Comparison of ENCODE assay signal across 8 mouse cellular contexts in genomic region chr8:84147324-84147766, GRCm38 (mm10). TPM values are rescaled to one million over a fixed set of nuclear protein-coding genes. Genes with fewer than 3 reads are reported as not detected.
DNase-seq lines count a peak whose midpoint lies in the region; ATAC-seq and TF ChIP-seq lines count a peak whose summit lies in the region.

No protein-coding gene starts in this region.

- TF ChIP-seq POLR2A in spleen, adult 2 months (IDR thresholded peaks at IDR 0.05; ENCODE audit: low read depth, low read length) = no peak

- no peaks in the 10 kb centered on the region for H3K9me3 ChIP-seq in embryonic facial prominence, embryonic 15.5 days (replicated peaks)
- H3K9me3 ChIP-seq in kidney, embryonic 15.5 days (replicated peaks) = no peaks in the 10 kb centered on the region
- H3K9me3 ChIP-seq in lung, postnatal 0 days (ENCODE audit: low read length) = no peaks in the 10 kb centered on the region
- H3K9me3 ChIP-seq in stomach, postnatal 0 days (ENCODE audit: control insufficient read depth, low read length) = no peaks in the 10 kb centered on the region

- H3K27me3 ChIP-seq in spleen, adult 2 months (ENCODE audit: control insufficient read depth, insufficient read depth, low read length) = no peaks in the 10 kb centered on the region
- no peaks in the 10 kb centered on the region for H3K27me3 ChIP-seq in embryonic facial prominence, embryonic 15.5 days
- H3K27me3 ChIP-seq in kidney, embryonic 15.5 days = no peaks in the 10 kb centered on the region
- H3K27me3 ChIP-seq in lung, postnatal 0 days (replicated peaks; ENCODE audit: insufficient read depth, low read length) = no peaks in the 10 kb centered on the region
- H3K27me3 ChIP-seq in stomach, postnatal 0 days (ENCODE audit: control insufficient read depth, insufficient read depth, low read length) = no peaks in the 10 kb centered on the region

- peak in 1 of 2 experiments; percentile 37 for DNase-seq in spleen, adult 2 months (ENCODE audit: low read depth in 1 of 2, low spot score in 2 of 2)
- DNase-seq in spleen, postnatal 14 days (ENCODE audit: low spot score in 2 of 2) = no peak
- DNase-seq in lung, postnatal 0 days (ENCODE audit: low spot score) = peak; percentile 73
- DNase-seq in stomach, postnatal 0 days (ENCODE audit: low spot score) = peak; percentile 91
- DNase-seq in gastrocnemius, postnatal 25 days = no peak
- DNase-seq in adipocyte (ENCODE audit: low spot score) = no peak

- H3K4me2 ChIP-seq in embryonic facial prominence, embryonic 15.5 days (replicated peaks) = peak overlapping the region; percentile 89
- peak overlapping the region; percentile 89 for H3K4me2 ChIP-seq in kidney, embryonic 15.5 days
- peak overlapping the region; percentile 96 for H3K4me2 ChIP-seq in lung, postnatal 0 days (replicated peaks; ENCODE audit: low read depth, low read length)
- H3K4me2 ChIP-seq in stomach, postnatal 0 days (replicated peaks; ENCODE audit: low read depth) = peak overlapping the region; percentile 92

- H3K36me3 ChIP-seq in spleen, adult 2 months (ENCODE audit: control insufficient read depth, insufficient read depth, low read length) = peaks cover 14% of the 10 kb centered on the region
- peaks cover 21% of the 10 kb centered on the region for H3K36me3 ChIP-seq in embryonic facial prominence, embryonic 15.5 days
- peaks cover 29% of the 10 kb centered on the region for H3K36me3 ChIP-seq in kidney, embryonic 15.5 days
- peaks cover 16% of the 10 kb centered on the region; the same call in 1 of the 2 replicates for H3K36me3 ChIP-seq in lung, postnatal 0 days (ENCODE audit: insufficient read depth, low read length)
- peaks cover 11% of the 10 kb centered on the region for H3K36me3 ChIP-seq in stomach, postnatal 0 days (ENCODE audit: control insufficient read depth, insufficient read depth, low read length)

- H3K4me1 ChIP-seq in spleen, adult 2 months (ENCODE audit: control insufficient read depth, insufficient read depth, insufficient read length) = peaks cover 2% of the 10 kb centered on the region; the same call in 1 of the 2 replicates
- H3K4me1 ChIP-seq in embryonic facial prominence, embryonic 15.5 days = peaks cover 27% of the 10 kb centered on the region
- H3K4me1 ChIP-seq in kidney, embryonic 15.5 days = peaks cover 24% of the 10 kb centered on the region
- peaks cover 6% of the 10 kb centered on the region; the same call in 1 of the 2 replicates for H3K4me1 ChIP-seq in lung, postnatal 0 days (ENCODE audit: insufficient read depth, low read depth, low read length)
- peaks cover 5% of the 10 kb centered on the region; the same call in 1 of the 2 replicates for H3K4me1 ChIP-seq in stomach, postnatal 0 days (replicated peaks; ENCODE audit: control insufficient read depth, insufficient read depth)

- 0 out of 2 replicates have a peak overlapping the region, but pooled peaks have one; percentile 15 for H3K27ac ChIP-seq in spleen, adult 2 months (ENCODE audit: insufficient read depth, low read length)
- peak overlapping the region; percentile 87 for H3K27ac ChIP-seq in embryonic facial prominence, embryonic 15.5 days (replicated peaks)
- peak overlapping the region; percentile 76 for H3K27ac ChIP-seq in kidney, embryonic 15.5 days
- peak overlapping the region; percentile 69 for H3K27ac ChIP-seq in lung, postnatal 0 days (ENCODE audit: low read length)
- H3K27ac ChIP-seq in stomach, postnatal 0 days (replicated peaks) = peak overlapping the region; percentile 95

- peak overlapping the region; percentile 78 for H3K4me3 ChIP-seq in spleen, adult 2 months (ENCODE audit: extremely low read depth, insufficient read depth, insufficient read length)
- H3K4me3 ChIP-seq in embryonic facial prominence, embryonic 15.5 days (replicated peaks) = peak overlapping the region; percentile 80
- H3K4me3 ChIP-seq in kidney, embryonic 15.5 days (replicated peaks) = peak overlapping the region; percentile 72
- peak overlapping the region; percentile 60 for H3K4me3 ChIP-seq in lung, postnatal 0 days (ENCODE audit: low read depth, low read length)
- H3K4me3 ChIP-seq in stomach, postnatal 0 days (ENCODE audit: low read depth, low read length) = peak overlapping the region; percentile 66

- peak; percentile 52 for ATAC-seq in embryonic facial prominence, embryonic 15.5 days (ENCODE audit: insufficient number of reproducible peaks, low FRiP score, low TSS enrichment, low read depth)
- no peak; the same call in 1 of the 2 replicates for ATAC-seq in kidney, embryonic 15.5 days (replicated peaks; ENCODE audit: low FRiP score)
- ATAC-seq in lung, postnatal 0 days = peak; percentile 71
- ATAC-seq in stomach, postnatal 0 days (ENCODE audit: low FRiP score, low TSS enrichment) = peak; percentile 88

- peak overlapping the region; percentile 90 for H3K9ac ChIP-seq in embryonic facial prominence, embryonic 15.5 days
- H3K9ac ChIP-seq in kidney, embryonic 15.5 days = peak overlapping the region; percentile 80
- peak overlapping the region; percentile 60 for H3K9ac ChIP-seq in lung, postnatal 0 days (replicated peaks; ENCODE audit: low read depth)
- H3K9ac ChIP-seq in stomach, postnatal 0 days (ENCODE audit: low read length) = peak overlapping the region; percentile 86

- WGBS in spleen, adult 2 months = 5% methylated on average over 14 of the region's 14 CpGs
- WGBS in embryonic facial prominence, embryonic 15.5 days = 5% methylated on average over 14 of the region's 14 CpGs
- WGBS in kidney, embryonic 15.5 days = 9% methylated on average over 14 of the region's 14 CpGs
- WGBS in lung, postnatal 0 days = 5% methylated on average over 13 of the region's 14 CpGs
- WGBS in stomach, postnatal 0 days = 1% methylated on average over 14 of the region's 14 CpGs

- TF ChIP-seq CTCF in spleen, adult 2 months (IDR thresholded peaks at IDR 0.05; ENCODE audit: extremely low read depth, insufficient read depth, insufficient read length, insufficient replicate concordance) = no peak
- no peak for TF ChIP-seq CTCF in lung, postnatal 0 days (IDR thresholded peaks at IDR 0.05)
- TF ChIP-seq CTCF in stomach, postnatal 0 days (IDR thresholded peaks at IDR 0.05; ENCODE audit: low read depth) = no peak

- no peak for TF ChIP-seq EP300 in lung, postnatal 0 days (IDR thresholded peaks at IDR 0.05)
- peak; percentile 64 for TF ChIP-seq EP300 in stomach, postnatal 0 days (optimal IDR thresholded peaks at IDR 0.05)

RNA-seq across cellular contexts. Expression of gene Cc2d1a, which starts 0.4 kb away (rescaled TPM):
- 21.0 and 26.6 TPM in 2 replicates for polyA plus RNA-seq in spleen, adult 2 months (2012; rRNA removed)
- polyA plus RNA-seq in embryonic facial prominence, embryonic 15.5 days (2015; fragmentation: Nextera tagmentation; extraction: Ambion mirVana) = 31.8 and 32.8 TPM in 2 replicates
- polyA plus RNA-seq in kidney, embryonic 15.5 days (2015; fragmentation: Nextera tagmentation; extraction: Ambion mirVana) = 22.0 and 28.7 TPM in 2 replicates
- polyA plus RNA-seq in lung, postnatal 0 days (2015; fragmentation: Nextera tagmentation; extraction: Ambion mirVana) = 15.6 and 16.3 TPM in 2 replicates
- 15.8 and 17.5 TPM in 2 replicates for polyA plus RNA-seq in stomach, postnatal 0 days (2015; fragmentation: Nextera tagmentation; extraction: Ambion mirVana)
- total RNA-seq in gastrocnemius, postnatal 25 days (2021) = 10 to 100 TPM; 13.7 to 13.8 TPM

RNA-seq across cellular contexts. Expression of gene 4930432K21Rik, which starts 0.5 kb away (rescaled TPM):
- polyA plus RNA-seq in spleen, adult 2 months (2012; rRNA removed) = 1.4 TPM in 2 replicates
- 1.9 and 2.3 TPM in 2 replicates for polyA plus RNA-seq in embryonic facial prominence, embryonic 15.5 days (2015; fragmentation: Nextera tagmentation; extraction: Ambion mirVana)
- polyA plus RNA-seq in kidney, embryonic 15.5 days (2015; fragmentation: Nextera tagmentation; extraction: Ambion mirVana) = 1.7 and 2.0 TPM in 2 replicates
- 0.80 and 1.0 TPM in 2 replicates for polyA plus RNA-seq in lung, postnatal 0 days (2015; fragmentation: Nextera tagmentation; extraction: Ambion mirVana)
- 0.28 and 0.40 TPM in 2 replicates for polyA plus RNA-seq in stomach, postnatal 0 days (2015; fragmentation: Nextera tagmentation; extraction: Ambion mirVana)
- total RNA-seq in gastrocnemius, postnatal 25 days (2021) = not detected

RNA-seq across cellular contexts. Expression of gene Podnl1, which starts 21.6 kb away (rescaled TPM):
- 11.1 and 12.9 TPM in 2 replicates for polyA plus RNA-seq in spleen, adult 2 months (2012; rRNA removed)
- polyA plus RNA-seq in embryonic facial prominence, embryonic 15.5 days (2015; fragmentation: Nextera tagmentation; extraction: Ambion mirVana) = 2.8 and 3.5 TPM in 2 replicates
- polyA plus RNA-seq in kidney, embryonic 15.5 days (2015; fragmentation: Nextera tagmentation; extraction: Ambion mirVana) = 0.21 and 1.4 TPM in 2 replicates
- polyA plus RNA-seq in lung, postnatal 0 days (2015; fragmentation: Nextera tagmentation; extraction: Ambion mirVana) = 0.17 and 0.19 TPM in 2 replicates
- polyA plus RNA-seq in stomach, postnatal 0 days (2015; fragmentation: Nextera tagmentation; extraction: Ambion mirVana) = 0.11 and 0.21 TPM in 2 replicates
- not detected for total RNA-seq in gastrocnemius, postnatal 25 days (2021)

RNA-seq across cellular contexts. Expression of gene Nanos3, which starts 37.7 kb away (rescaled TPM):
- polyA plus RNA-seq in spleen, adult 2 months (2012; rRNA removed) = 1.2 TPM in 1 of 2 replicates, not detected in the other
- polyA plus RNA-seq in embryonic facial prominence, embryonic 15.5 days (2015; fragmentation: Nextera tagmentation; extraction: Ambion mirVana) = 3.5 and 4.0 TPM in 2 replicates
- 3.6 and 4.7 TPM in 2 replicates for polyA plus RNA-seq in kidney, embryonic 15.5 days (2015; fragmentation: Nextera tagmentation; extraction: Ambion mirVana)
- 1.9 and 3.2 TPM in 2 replicates for polyA plus RNA-seq in lung, postnatal 0 days (2015; fragmentation: Nextera tagmentation; extraction: Ambion mirVana)
- 2.0 and 4.4 TPM in 2 replicates for polyA plus RNA-seq in stomach, postnatal 0 days (2015; fragmentation: Nextera tagmentation; extraction: Ambion mirVana)
- not detected for total RNA-seq in gastrocnemius, postnatal 25 days (2021)

RNA-seq across cellular contexts. Expression of gene Dcaf15, which starts 42.8 kb away (rescaled TPM):
- 64.1 and 87.6 TPM in 2 replicates for polyA plus RNA-seq in spleen, adult 2 months (2012; rRNA removed)
- polyA plus RNA-seq in embryonic facial prominence, embryonic 15.5 days (2015; fragmentation: Nextera tagmentation; extraction: Ambion mirVana) = 8.0 and 9.4 TPM in 2 replicates
- 9.2 and 11.6 TPM in 2 replicates for polyA plus RNA-seq in kidney, embryonic 15.5 days (2015; fragmentation: Nextera tagmentation; extraction: Ambion mirVana)
- 5.1 TPM in 2 replicates for polyA plus RNA-seq in lung, postnatal 0 days (2015; fragmentation: Nextera tagmentation; extraction: Ambion mirVana)
- 4.1 and 4.4 TPM in 2 replicates for polyA plus RNA-seq in stomach, postnatal 0 days (2015; fragmentation: Nextera tagmentation; extraction: Ambion mirVana)
- total RNA-seq in gastrocnemius, postnatal 25 days (2021) = 1 to 10 TPM; 3.9 to 5.3 TPM

Comparison
In these comparisons a context has a peak if more than half of its experiments do, and no peak if none do; other contexts are left out.
1. DNase-seq: peak in lung, postnatal 0 days (single experiment) and stomach, postnatal 0 days (single experiment); none in spleen, postnatal 14 days (0 of 2), gastrocnemius, postnatal 25 days (single experiment) and adipocyte (single experiment).
2. H3K27ac ChIP-seq: peak in every context shown above with its lines; median percentile 95 in stomach, postnatal 0 days; 87 in embryonic facial prominence, embryonic 15.5 days; 76 in kidney, embryonic 15.5 days; 69 in lung, postnatal 0 days; 15 in spleen, adult 2 months.
3. Peak in every context shown above with its lines, with median percentiles within 50 percentile points of each other: H3K4me3 ChIP-seq, H3K4me2 ChIP-seq and H3K9ac ChIP-seq.